Mouse (Mus musculus): ENCODE results near the gene Kifc5b.
"Not testable (repeated sequence)": the region's sequence is repeated elsewhere in the genome, so short reads cannot be mapped to it uniquely, and the experiment has no call there.

GRCm38 (mm10) chr17:26931795-26932194 lies 14.9 kb downstream of the Kifc5b start:
- not testable (repeated sequence) for TF ChIP-seq POLR2A (IDR thresholded peaks at IDR 0.05; ENCODE audit: borderline replicate concordance, extremely low read depth, insufficient read depth, insufficient read length, poor library complexity, severe bottlenecking)
- TF ChIP-seq CTCF (IDR thresholded peaks at IDR 0.05; ENCODE audit: borderline replicate concordance, extremely low read depth, insufficient read depth, insufficient read length) = peak; percentile 34; the same call in 1 of the 2 replicates
